Mouse (Mus musculus) hindbrain, embryonic 14.5 days (tissue): ENCODE results near the gene Madd. TPM values are rescaled to one million over a fixed set of nuclear protein-coding genes. Genes with fewer than 3 reads are reported as not detected.

Experiments used
- ATAC-seq: fragments of 200-750 bp; cut with Nextera tagmentation; 2 replicates; pipeline ENCODE4 v1.8.0; 2017; ENCODE audit warnings: moderate number of reproducible peaks, mild to moderate bottlenecking, moderate TSS enrichment, moderate library complexity; ENCODE audit not compliant: low FRiP score
- DNase-seq: peaks from one replicate; pipeline ENCODE4 v3.0.0-alpha.2; 2015; ENCODE audit warnings: low spot score
- H3K27ac ChIP-seq: fragments of 300-500 bp; sonication (generic); 2 replicates; pipeline ENCODE4 v1.5.1; 2014; ENCODE audit warnings: mild to moderate bottlenecking, moderate library complexity
- H3K27me3 ChIP-seq: fragments of 300-500 bp; sonication (generic); 2 replicates; pipeline ENCODE4 v1.6.1; 2014; ENCODE audit warnings: mild to moderate bottlenecking, low read length, mixed read lengths; ENCODE audit not compliant: control insufficient read depth, insufficient read depth
- H3K36me3 ChIP-seq: fragments of 300-500 bp; sonication (generic); replicated peaks from 2 replicates; pipeline ENCODE4 v1.6.1; 2014; ENCODE audit not compliant: control insufficient read depth, insufficient read depth
- H3K4me1 ChIP-seq: fragments of 300-500 bp; sonication (generic); replicated peaks from 2 replicates; pipeline ENCODE4 v1.6.1; 2014; ENCODE audit warnings: antibody characterized with exemption, low read length, mixed read lengths; ENCODE audit not compliant: control insufficient read depth, insufficient read depth
- H3K4me2 ChIP-seq: fragments of 300-500 bp; sonication (generic); replicated peaks from 2 replicates; pipeline ENCODE4 v1.6.1; 2014; ENCODE audit warnings: mild to moderate bottlenecking, moderate library complexity
- H3K4me3 ChIP-seq: fragments of 300-500 bp; sonication (generic); replicated peaks from 2 replicates; pipeline ENCODE4 v1.5.1; 2014; ENCODE audit warnings: mild to moderate bottlenecking, low read length
- H3K9ac ChIP-seq: fragments of 300-500 bp; sonication (generic); 2 replicates; pipeline ENCODE4 v1.6.1; 2014
- H3K9me3 ChIP-seq: fragments of 300-500 bp; sonication (generic); 2 replicates; pipeline ENCODE4 v1.6.1; 2016; ENCODE audit warnings: low read length; ENCODE audit not compliant: control insufficient read depth
- WGBS: fragments of 180-500 bp; shearing (Covaris S2); extraction: QIAGEN DNeasy Blood & Tissue Kit; methylation state at CpG from one replicate; pipeline ENCODE4 v1.1.7; 2014; 5-methylcytosine and 5-hydroxymethylcytosine counted together
- polyA plus RNA-seq: library from polyadenylated mRNA; unstranded; fragments of >200 nt; fragmentation: Nextera tagmentation; extraction: Ambion mirVana; gene quantifications from 2 replicates; pipeline ENCODE4 v1.2.1, GENCODE M21; 2014

The Madd gene
- polyA plus RNA-seq, 1 experiment from 2014 or later = 51.6 TPM

GRCm38 (mm10) chr2:91157002-91157752 lies 26.5 kb downstream of the Madd start:
- Histone ChIP-seq H3K9me3 (no peaks in the 10 kb centered on the region), H3K4me3 (no peak overlapping the region), H3K4me1 (no peaks in the 10 kb centered on the region), H3K27ac (no peak overlapping the region), H3K9ac (no peak overlapping the region), H3K36me3 (peaks cover 98% of the 10 kb centered on the region), H3K27me3 (no peaks in the 10 kb centered on the region), H3K4me2 (no peak overlapping the region)
- DNase-seq (no peak), ATAC-seq (no peak)
- whole genome bisulfite sequencing = 43% methylated on average over 6 of the region's 6 CpGs

GRCm38 (mm10) chr2:91154091-91154490 lies 29.5 kb downstream of the Madd start:
- no peaks in the 10 kb centered on the region for H3K9me3 ChIP-seq
- no peaks in the 10 kb centered on the region for H3K27me3 ChIP-seq
- H3K4me1 ChIP-seq = no peaks in the 10 kb centered on the region
- H3K4me3 ChIP-seq = no peak overlapping the region
- no peak overlapping the region for H3K9ac ChIP-seq
- H3K36me3 ChIP-seq = peaks cover 97% of the 10 kb centered on the region
- DNase-seq = no peak
- H3K27ac ChIP-seq = no peak overlapping the region
- WGBS = 97% methylated on average over 3 of the region's 3 CpGs
- no peak overlapping the region for H3K4me2 ChIP-seq
- ATAC-seq = no peak

- DNase-seq = no peak
- Histone ChIP-seq H3K9me3 (no peaks in the 10 kb centered on the region), H3K4me3 (no peak overlapping the region), H3K4me1 (no peaks in the 10 kb centered on the region), H3K27ac (no peak overlapping the region), H3K4me2 (no peak overlapping the region), H3K27me3 (no peaks in the 10 kb centered on the region), H3K9ac (no peak overlapping the region), H3K36me3 (peaks cover 97% of the 10 kb centered on the region)
- WGBS = 88% methylated on average over 3 of the region's 3 CpGs
- no peak for ATAC-seq
These were observed 30.7 kb downstream of the Madd start for GRCm38 (mm10) chr2:91152885-91153377.

GRCm38 (mm10) chr2:91151331-91151730 lies 32.3 kb downstream of the Madd start:
- no peaks in the 10 kb centered on the region for H3K4me1 ChIP-seq
- no peak overlapping the region for H3K4me2 ChIP-seq
- no peaks in the 10 kb centered on the region for H3K27me3 ChIP-seq
- no peak overlapping the region for H3K4me3 ChIP-seq
- WGBS = 82% methylated on average over 1 of the region's 1 CpGs
- DNase-seq (no peak), ATAC-seq (no peak)
- no peak overlapping the region for H3K27ac ChIP-seq
- H3K9me3 ChIP-seq = no peaks in the 10 kb centered on the region
- H3K9ac ChIP-seq = no peak overlapping the region
- peaks cover 99% of the 10 kb centered on the region for H3K36me3 ChIP-seq

GRCm38 (mm10) chr2:91148101-91148500 lies 35.5 kb downstream of the Madd start:
- H3K9me3 ChIP-seq = no peaks in the 10 kb centered on the region
- H3K27me3 ChIP-seq = no peaks in the 10 kb centered on the region
- ATAC-seq (no peak), DNase-seq (no peak)
- H3K36me3 ChIP-seq = peaks cover 98% of the 10 kb centered on the region
- no peak overlapping the region for H3K9ac ChIP-seq
- no peak overlapping the region for H3K4me3 ChIP-seq
- H3K27ac ChIP-seq = no peak overlapping the region
- H3K4me1 ChIP-seq = no peaks in the 10 kb centered on the region
- no peak overlapping the region for H3K4me2 ChIP-seq

GRCm38 (mm10) chr2:91143401-91143800 lies 40.2 kb downstream of the Madd start:
- H3K4me2 ChIP-seq = no peak overlapping the region
- no peaks in the 10 kb centered on the region for H3K27me3 ChIP-seq
- DNase-seq (no peak), ATAC-seq (no peak)
- H3K9me3 ChIP-seq = no peaks in the 10 kb centered on the region
- no peak overlapping the region for H3K4me3 ChIP-seq
- no peaks in the 10 kb centered on the region for H3K4me1 ChIP-seq
- no peak overlapping the region for H3K9ac ChIP-seq
- peaks cover 99% of the 10 kb centered on the region for H3K36me3 ChIP-seq
- no peak overlapping the region for H3K27ac ChIP-seq
- 96% methylated on average over 11 of the region's 11 CpGs for WGBS

GRCm38 (mm10) chr2:91142920-91143319 lies 40.7 kb downstream of the Madd start:
- WGBS = 93% methylated on average over 6 of the region's 6 CpGs
- no peak for ATAC-seq

GRCm38 (mm10) chr2:91139764-91140163 lies 43.9 kb downstream of the Madd start:
- no peak overlapping the region for H3K9ac ChIP-seq
- 78% methylated on average over 8 of the region's 8 CpGs for WGBS
- no peak overlapping the region for H3K4me3 ChIP-seq
- no peak for DNase-seq
- peaks cover 82% of the 10 kb centered on the region for H3K36me3 ChIP-seq
- H3K27me3 ChIP-seq = no peaks in the 10 kb centered on the region
- H3K4me2 ChIP-seq = no peak overlapping the region
- H3K27ac ChIP-seq = no peak overlapping the region
- H3K4me1 ChIP-seq = no peaks in the 10 kb centered on the region
- H3K9me3 ChIP-seq = no peaks in the 10 kb centered on the region
- ATAC-seq = no peak

More at GRCm38 (mm10) chr2:91142920-91143319, 40.7 kb downstream of the Madd start:
- no peak for DNase-seq
- Histone ChIP-seq H3K4me3 (no peak overlapping the region), H3K9me3 (no peaks in the 10 kb centered on the region), H3K27ac (no peak overlapping the region), H3K9ac (no peak overlapping the region), H3K36me3 (peaks cover 99% of the 10 kb centered on the region), H3K27me3 (no peaks in the 10 kb centered on the region), H3K4me2 (no peak overlapping the region), H3K4me1 (no peaks in the 10 kb centered on the region)

- Histone ChIP-seq H3K27ac (no peak overlapping the region), H3K36me3 (peaks cover 78% of the 10 kb centered on the region), H3K9me3 (no peaks in the 10 kb centered on the region), H3K4me3 (no peak overlapping the region), H3K9ac (no peak overlapping the region), H3K4me2 (no peak overlapping the region), H3K4me1 (no peaks in the 10 kb centered on the region), H3K27me3 (no peaks in the 10 kb centered on the region)
- 82% methylated on average over 5 of the region's 5 CpGs for WGBS
- ATAC-seq = no peak
- no peak for DNase-seq
These were observed 44.3 kb downstream of the Madd start for GRCm38 (mm10) chr2:91139311-91139710.
